Mouse (Mus musculus) heart, postnatal 25 days (tissue): ENCODE measurements at regions not wholly inside any gene's neighbourhood (a gene's known extent, or its start where the extent isn't known, plus 50 kb on each side); places are given as distances from the start of the nearest gene placed in this dataset.

Experiments used
- DNase-seq: peaks from one replicate; pipeline ENCODE4 v3.0.0; 2022; ENCODE audit warnings: low spot score
- intact Hi-C: fragments of 180-260 bp; cut with DNase I; formaldehyde crosslinking; loops from one replicate; pipeline ENCODE4 v1.15.1; 2025

- no peak for DNase-seq
- intact Hi-C loops, result no loop called here
Observed at GRCm38 (mm10) chr2:61922496-61922895, 119.8 kb downstream of the Tbr1 start.

- no peak for DNase-seq
Observed at GRCm38 (mm10) chr2:61938296-61938695, 108.0 kb upstream of the Slc4a10 start.

GRCm38 (mm10) chr2:61965916-61966315 lies 80.3 kb upstream of the Slc4a10 start:
- no peak for DNase-seq
- intact Hi-C loops, result loop anchor here (2.0 kb wide), 1 partner anchor 323 kb away; no protein-coding TSS in a partner anchor

More at GRCm38 (mm10) chr2:61938296-61938695, 108.0 kb upstream of the Slc4a10 start:
- intact Hi-C loops, result no loop called here

GRCm38 (mm10) chr2:61967724-61968123 lies 78.5 kb upstream of the Slc4a10 start:
- DNase-seq, result no peak
- intact Hi-C loops, result loop anchor here (2.0 kb wide), 1 partner anchor 325 kb away; no protein-coding TSS in a partner anchor

GRCm38 (mm10) chr2:61970029-61970428 lies 76.2 kb upstream of the Slc4a10 start:
- no peak for DNase-seq
- intact Hi-C loops, result no loop called here

- no peak for DNase-seq
- intact Hi-C loops, result loop anchor here (5.0 kb wide), 1 partner anchor 473 kb away; no protein-coding TSS in a partner anchor
Observed at GRCm38 (mm10) chr2:61984771-61985170, 61.5 kb upstream of the Slc4a10 start.

GRCm38 (mm10) chr2:61986967-61987550 lies 59.2 kb upstream of the Slc4a10 start:
- no peak for DNase-seq
- intact Hi-C loops, result loop anchor here (2.0 to 5.0 kb wide), 2 partner anchors 302 to 470 kb away; no protein-coding TSS in a partner anchor
